Mouse (Mus musculus) inflammation-experienced regulatory T-cells, adult 16 weeks (primary cell): ENCODE results near the gene Plekhg1. TPM values are rescaled to one million over a fixed set of nuclear protein-coding genes. Genes with fewer than 3 reads are reported as not detected.

Experiments used
- polyA plus RNA-seq: library from polyadenylated mRNA; unstranded; fragments of 100-300 nt; shearing (Covaris generic); gene quantifications from one replicate; pipeline ENCODE4 v1.2.1, GENCODE M21; 2017

Plekhg1 gene
- polyA plus RNA-seq = 0.51 TPM

GRCm38 (mm10) chr10:3740148-3740503 lies at the start of gene Plekhg1:
Gene Plekhg1 (plus strand): TSS chr10:3740364.

GRCm38 (mm10) chr10:3972981-3973588 lies 232.9 kb downstream of the Plekhg1 start, which contains the start of gene Mthfd1l:
Gene Mthfd1l (plus strand): TSS chr10:3973118.

Other genes with a start within 250 kb of the Plekhg1 start
- not detected for gene Iyd, start 200.1 kb upstream of the Plekhg1 start, polyA plus RNA-seq
- 36.4 TPM for gene Mthfd1l, start 232.8 kb downstream of the Plekhg1 start, polyA plus RNA-seq